Mouse (Mus musculus): ENCODE data around the gene Rnf224. TPM values are rescaled to one million over a fixed set of nuclear protein-coding genes. Genes with fewer than 3 reads are reported as not detected.

The Rnf224 gene
- total and polyA plus RNA-seq, 3 experiments, result 0.10 TPM; not detected in 2

- no peak for TF ChIP-seq MYC (IDR thresholded peaks at IDR 0.05; ENCODE audit: low read depth, low read length)
These were observed 5.5 kb downstream of the Rnf224 start (continued) for GRCm38 (mm10) chr2:25231038-25231437.

- no peak for DNase-seq (ENCODE audit: low read depth, low spot score)
- Histone ChIP-seq H3K4me1 (ENCODE audit: control insufficient read depth in 1 of 2, insufficient read depth in 2 of 2, low read length in 2 of 2) (peaks cover 11 to 32% of the 10 kb centered on the region in 2 experiments), H3K27me3 (ENCODE audit: control insufficient read depth in 1 of 2, insufficient read depth in 2 of 2, low read length in 2 of 2) (no peaks in the 10 kb centered on the region), H3K9me3 (replicated peaks; ENCODE audit: insufficient read depth, low read length) (no peaks in the 10 kb centered on the region), H3K79me2 (ENCODE audit: control insufficient read depth, insufficient read depth, low read length, poor library complexity) (no peaks in the 10 kb centered on the region; the same call in 1 of the 2 replicates), H3K4me3 (ENCODE audit: control insufficient read depth in 1 of 2, insufficient read depth in 1 of 2, low read depth in 2 of 2, low read length in 2 of 2) (no peak overlapping the region), H3K9ac (ENCODE audit: control insufficient read depth, low read depth, low read length, poor library complexity, severe bottlenecking) (no peak overlapping the region), H3K36me3 (ENCODE audit: control insufficient read depth in 1 of 2, insufficient read depth in 2 of 2, low read length in 2 of 2) (peaks cover 0 to 12% of the 10 kb centered on the region in 2 experiments; a peak in 2 of 4 replicates), H3K27ac (ENCODE audit: control insufficient read depth, low read depth, low read length) (no peak overlapping the region)
- TF ChIP-seq RCOR1 (IDR thresholded peaks at IDR 0.05; ENCODE audit: low read depth, low read length) (no peak), MEF2A (IDR thresholded peaks at IDR 0.05; ENCODE audit: extremely low read depth, insufficient replicate concordance, low read depth, low read length, poor library complexity, severe bottlenecking) (no peak), MYB (IDR thresholded peaks at IDR 0.05; ENCODE audit: low read depth, low read length) (no peak), TCF12 (IDR thresholded peaks at IDR 0.05; ENCODE audit: low read depth, low read length) (no peak), GATA1 (IDR thresholded peaks at IDR 0.05; ENCODE audit: low read depth, low read length) (no peak), MAFK (IDR thresholded peaks at IDR 0.05; ENCODE audit: borderline replicate concordance, low read depth, low read length) (no peak), USF1 (IDR thresholded peaks at IDR 0.05; ENCODE audit: low read depth, low read length) (no peak), ZKSCAN1 (IDR thresholded peaks at IDR 0.05; ENCODE audit: low read depth, low read length) (no peak), SIN3A (IDR thresholded peaks at IDR 0.05; ENCODE audit: low read length) (no peak), ZC3H11A (IDR thresholded peaks at IDR 0.05; ENCODE audit: low read depth, low read length) (no peak), KAT2A (conservative IDR thresholded peaks at IDR 0.05; ENCODE audit: low read depth, low read length) (no peak), MYC (IDR thresholded peaks at IDR 0.05; ENCODE audit: low read depth, low read length) (no peak), UBTF (IDR thresholded peaks at IDR 0.05; ENCODE audit: borderline replicate concordance, insufficient read depth, low read depth, low read length) (no peak), E2F4 (IDR thresholded peaks at IDR 0.05; ENCODE audit: borderline replicate concordance, low read depth, low read length) (no peak), ZNF384 (IDR thresholded peaks at IDR 0.05; ENCODE audit: low read depth, low read length) (no peak)
These were observed 6.0 kb downstream of the Rnf224 start for GRCm38 (mm10) chr2:25230581-25230980.

GRCm38 (mm10) chr2:25229582-25229981 lies 7.0 kb downstream of the Rnf224 start:
- no peak overlapping the region for H3K9ac ChIP-seq (ENCODE audit: control insufficient read depth, low read depth, low read length, poor library complexity, severe bottlenecking)
- no peak for DNase-seq (ENCODE audit: low read depth, low spot score)
- no peak overlapping the region for H3K27ac ChIP-seq (ENCODE audit: control insufficient read depth, low read depth, low read length)
- no peaks in the 10 kb centered on the region for H3K9me3 ChIP-seq (replicated peaks; ENCODE audit: insufficient read depth, low read length)
- H3K27me3 ChIP-seq (ENCODE audit: control insufficient read depth in 1 of 2, insufficient read depth in 2 of 2, low read length in 2 of 2), result no peaks in the 10 kb centered on the region
- H3K36me3 ChIP-seq (ENCODE audit: control insufficient read depth in 1 of 2, insufficient read depth in 2 of 2, low read length in 2 of 2), result peaks cover 0 to 14% of the 10 kb centered on the region in 2 experiments; a peak in 2 of 4 replicates
- TF ChIP-seq NRF1 (IDR thresholded peaks at IDR 0.05; ENCODE audit: insufficient read depth, low read depth, low read length, poor library complexity, severe bottlenecking) (no peak), KAT2A (conservative IDR thresholded peaks at IDR 0.05; ENCODE audit: low read depth, low read length) (no peak), TCF12 (IDR thresholded peaks at IDR 0.05; ENCODE audit: low read depth, low read length) (no peak), MEF2A (IDR thresholded peaks at IDR 0.05; ENCODE audit: extremely low read depth, insufficient replicate concordance, low read depth, low read length, poor library complexity, severe bottlenecking) (no peak), SIN3A (IDR thresholded peaks at IDR 0.05; ENCODE audit: low read length) (no peak), GABPA (IDR thresholded peaks at IDR 0.05; ENCODE audit: low read depth, low read length) (no peak), ZMIZ1 (IDR thresholded peaks at IDR 0.05; ENCODE audit: low read depth, low read length) (no peak), MAFK (IDR thresholded peaks at IDR 0.05; ENCODE audit: borderline replicate concordance, low read depth, low read length) (no peak), TAL1 (IDR thresholded peaks at IDR 0.05; ENCODE audit: low read length) (no peak), JUND (IDR thresholded peaks at IDR 0.05; ENCODE audit: low read depth, low read length) (no peak)
- no peak overlapping the region for H3K4me3 ChIP-seq (ENCODE audit: control insufficient read depth in 1 of 2, insufficient read depth in 1 of 2, low read depth in 2 of 2, low read length in 2 of 2)
- peaks cover 4% of the 10 kb centered on the region; the same call in 1 of the 2 replicates for H3K79me2 ChIP-seq (ENCODE audit: control insufficient read depth, insufficient read depth, low read length, poor library complexity)
- peaks cover 12 to 35% of the 10 kb centered on the region in 2 experiments for H3K4me1 ChIP-seq (ENCODE audit: control insufficient read depth in 1 of 2, insufficient read depth in 2 of 2, low read length in 2 of 2)
